Mouse (Mus musculus): Measurements from ENCODE around the gene Cdk5rap1.

Gene Cdk5rap1

DNA sequence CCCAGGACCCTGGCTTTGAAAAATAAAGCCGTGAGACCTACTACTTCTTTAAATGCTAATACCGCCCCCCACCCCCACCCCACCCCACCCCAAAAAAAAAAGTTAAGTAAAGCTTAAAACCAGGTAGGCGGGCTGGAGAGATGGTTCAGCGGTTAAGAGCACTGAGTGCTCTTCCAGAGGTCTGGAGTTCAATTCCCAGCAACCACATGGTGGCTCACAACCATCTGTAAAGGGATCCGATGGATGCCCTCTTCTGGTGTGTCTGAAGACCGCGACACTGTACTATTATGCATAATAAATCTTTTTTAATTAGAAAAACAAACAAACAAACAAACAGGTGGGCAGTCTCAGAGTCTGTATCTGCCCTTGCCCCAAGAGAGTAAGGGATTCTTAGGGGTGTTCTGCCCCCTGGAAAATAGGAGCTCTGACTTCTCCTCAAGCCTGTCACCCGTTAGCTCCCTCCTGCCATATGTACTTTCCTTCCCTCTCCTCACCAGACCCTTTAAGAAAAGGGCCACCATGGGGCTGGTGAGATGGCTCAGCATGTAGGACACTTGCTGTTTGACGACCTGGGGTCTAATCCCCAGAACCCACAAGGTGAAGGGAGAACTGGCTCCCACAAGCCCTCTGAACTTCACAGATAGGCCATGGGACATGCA lies at the start of gene Cdk5rap1:
Cdk5rap1 (minus strand) TSS at position 169 of the 659 bp plus-strand sequence.
- in situ Hi-C loops (cut with MboI, MseI): no loop called here

DNA sequence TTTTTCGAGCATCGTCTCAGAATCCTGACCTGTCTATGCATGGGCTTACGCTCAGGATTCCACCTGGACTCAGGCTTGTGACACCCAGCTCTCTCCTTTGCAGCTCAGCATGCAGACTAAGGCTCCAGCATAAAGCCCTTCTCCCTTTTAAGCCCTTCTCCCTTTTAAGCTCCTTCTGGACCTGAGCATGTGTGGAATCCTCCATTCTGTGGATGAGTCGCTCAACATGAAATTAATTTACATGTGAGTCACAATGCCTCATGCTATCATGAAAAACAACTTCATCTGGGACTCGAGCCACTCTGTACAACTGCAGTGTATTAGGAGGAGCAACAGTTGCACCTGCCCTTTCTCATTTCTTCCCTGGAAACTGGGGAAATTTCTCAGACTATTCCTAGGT lies 49.4 kb upstream of the Cdk5rap1 start:
- in situ Hi-C loops (cut with MboI, MseI): no loop called here

DNA sequence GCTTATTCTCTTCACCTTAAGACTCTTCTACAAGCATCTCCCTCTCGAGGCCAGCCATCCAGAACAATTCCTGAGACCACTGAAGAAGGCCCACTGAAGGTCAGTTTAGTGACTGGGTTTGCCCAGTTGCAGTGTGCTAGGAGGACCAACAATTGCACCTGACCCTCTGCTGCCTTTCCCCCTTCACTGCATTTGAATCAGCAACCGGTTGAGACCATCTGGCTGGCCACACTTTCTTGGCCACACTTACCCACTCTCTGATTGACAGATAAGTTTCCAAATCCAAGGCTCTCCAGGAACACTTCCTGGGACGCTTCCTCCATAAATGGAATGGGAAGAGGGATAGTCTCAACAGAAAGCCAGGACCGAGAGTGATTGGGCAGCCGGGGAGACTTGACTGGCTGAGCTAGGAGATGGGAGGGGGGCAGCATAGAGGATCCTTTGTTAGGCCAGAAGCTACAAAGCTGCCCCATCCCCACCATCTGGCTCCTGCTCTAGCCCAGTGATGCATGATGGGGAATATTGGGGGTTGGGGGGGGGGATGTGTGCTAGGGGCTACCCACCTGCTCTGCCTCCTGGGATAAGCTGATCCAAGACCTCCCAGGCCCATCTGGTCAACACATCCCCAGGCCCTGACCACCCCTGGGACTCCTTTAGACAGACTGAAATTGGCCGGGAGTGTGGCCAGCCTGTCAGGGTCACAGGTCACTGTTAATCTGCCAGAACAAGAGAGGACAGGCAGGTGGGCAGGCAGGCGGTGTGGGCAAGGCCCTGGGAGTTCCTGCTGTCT lies 48.3 kb upstream of the Cdk5rap1 start:
- in situ Hi-C loops (cut with MboI, MseI): no loop called here

DNA sequence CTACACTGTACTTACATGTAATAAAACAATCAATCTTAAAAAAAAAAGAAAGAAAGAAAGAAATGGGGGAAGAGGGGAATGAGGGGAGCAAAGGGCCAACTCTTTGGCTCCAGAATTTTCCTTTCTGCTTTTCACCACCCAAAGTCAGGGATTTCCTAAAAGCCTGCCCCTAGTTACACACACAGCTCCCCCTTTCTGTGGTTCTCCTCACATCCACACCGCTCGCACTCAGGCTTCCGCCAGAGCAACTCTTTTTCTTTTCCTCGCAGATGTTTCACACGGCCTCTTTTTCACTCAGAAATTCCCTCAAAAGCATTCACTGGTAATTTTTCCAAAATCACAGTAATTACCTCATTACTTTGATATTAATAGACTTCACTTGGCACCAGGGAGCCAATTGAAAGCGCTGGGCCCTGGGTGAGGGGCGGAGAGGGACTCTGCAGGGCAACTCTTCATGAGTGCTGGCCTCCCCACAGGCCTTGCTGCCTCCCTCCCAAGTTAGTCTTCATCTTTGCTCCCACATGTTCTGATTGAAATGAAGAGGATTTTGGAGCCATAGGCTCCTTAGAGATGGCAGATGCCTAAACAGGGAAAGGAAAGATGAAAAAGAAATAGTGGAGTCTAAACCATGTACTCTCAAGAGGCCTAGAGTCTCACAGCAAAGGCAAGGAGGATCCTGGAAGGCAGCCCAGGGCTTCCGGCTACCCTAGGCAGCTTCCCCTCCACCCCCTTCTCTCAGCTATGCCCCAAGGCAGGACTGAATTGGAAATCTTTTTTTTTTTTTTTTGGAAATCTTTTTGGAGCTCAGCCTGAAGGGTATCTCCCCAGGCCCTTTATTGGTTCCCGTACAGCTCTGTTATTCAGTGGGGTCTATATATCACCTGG lies 47.1 kb upstream of the Cdk5rap1 start:
- in situ Hi-C loops (cut with MboI, MseI): loop anchor here in 1 of 2 experiments (5.0 kb wide), 1 partner anchor 127 kb away; the partner anchor contains the start of gene 1700003F12Rik

DNA sequence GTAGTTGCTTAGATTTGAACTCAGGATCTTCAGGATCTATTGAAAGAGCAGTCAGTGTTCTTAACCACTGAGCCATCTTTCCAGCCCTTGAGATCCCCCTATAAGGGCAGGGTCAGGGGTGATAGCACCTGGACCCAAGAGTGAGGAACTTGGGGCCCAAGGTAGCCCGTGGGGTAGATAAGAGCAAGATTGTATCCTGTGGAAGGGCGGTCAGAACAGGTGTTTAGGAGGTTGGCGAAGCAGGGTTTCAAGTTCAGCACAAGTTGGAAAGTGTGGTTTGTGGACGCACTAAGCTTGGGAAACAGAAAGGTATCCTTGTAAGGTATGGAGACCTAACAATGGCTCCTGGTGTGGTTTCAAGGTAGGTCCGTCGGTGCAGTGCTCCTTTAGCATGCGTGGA lies 45.2 kb upstream of the Cdk5rap1 start:
- in situ Hi-C loops (cut with MboI, MseI): loop anchor here in 1 of 2 experiments (5.0 kb wide), 1 partner anchor 129 kb away; the partner anchor contains the start of gene 1700003F12Rik

DNA sequence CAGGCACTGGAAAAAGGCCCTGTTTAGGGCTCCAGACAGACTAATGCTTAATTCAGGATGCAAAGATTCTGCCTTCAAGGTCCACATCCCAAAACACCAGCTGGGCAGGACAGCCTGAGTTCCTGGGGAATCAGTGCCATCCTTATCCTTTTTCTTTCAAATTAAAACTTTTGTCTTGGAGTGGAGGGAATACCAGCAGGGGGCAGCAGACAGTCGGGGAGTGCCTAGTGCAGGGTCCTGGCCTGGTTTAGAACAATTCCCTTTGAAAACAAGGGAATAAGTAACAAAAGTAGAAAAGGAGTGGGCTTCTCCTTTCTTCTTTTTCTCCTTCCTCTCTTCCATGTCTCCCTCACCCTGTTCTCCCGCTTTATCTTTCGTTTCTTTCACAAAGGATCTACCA lies 44.3 kb upstream of the Cdk5rap1 start:
- in situ Hi-C loops (cut with MboI, MseI): loop anchor here in 1 of 2 experiments (5.0 kb wide), 1 partner anchor 130 kb away; the partner anchor contains the start of gene 1700003F12Rik

DNA sequence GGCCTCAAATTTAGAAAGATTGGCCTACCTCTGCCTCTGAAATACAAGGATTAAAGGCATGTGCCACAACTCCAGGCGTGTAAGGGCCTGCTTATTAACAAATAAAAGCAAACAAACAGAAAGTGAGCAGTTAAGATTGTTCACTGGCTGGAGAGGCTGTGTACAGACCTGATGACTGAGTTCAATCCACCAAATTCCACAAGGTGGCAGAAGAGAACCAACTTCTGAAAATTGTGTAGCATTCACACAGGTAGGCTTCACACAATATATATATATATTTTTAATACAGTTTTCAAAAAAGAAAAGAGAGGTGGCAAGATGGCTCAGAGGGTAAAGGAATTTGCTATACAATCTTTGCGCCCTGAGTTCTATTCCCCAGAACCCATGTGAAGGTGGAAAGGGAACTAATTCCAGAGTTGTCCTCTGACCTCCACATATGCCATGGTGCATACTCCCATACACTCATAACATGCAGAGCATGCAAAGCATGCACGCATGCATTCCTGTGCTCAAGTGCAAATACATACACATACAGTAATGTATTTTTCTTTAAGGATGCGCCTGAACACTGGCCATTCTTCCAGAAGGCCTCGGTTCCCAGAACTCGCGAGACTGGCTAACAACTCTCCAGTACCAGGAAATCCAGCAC lies 39.3 kb upstream of the Cdk5rap1 start:
- in situ Hi-C loops (cut with MboI, MseI): loop anchor here in 1 of 2 experiments (5.0 kb wide), 1 partner anchor 130 kb away; no protein-coding TSS in a partner anchor

DNA sequence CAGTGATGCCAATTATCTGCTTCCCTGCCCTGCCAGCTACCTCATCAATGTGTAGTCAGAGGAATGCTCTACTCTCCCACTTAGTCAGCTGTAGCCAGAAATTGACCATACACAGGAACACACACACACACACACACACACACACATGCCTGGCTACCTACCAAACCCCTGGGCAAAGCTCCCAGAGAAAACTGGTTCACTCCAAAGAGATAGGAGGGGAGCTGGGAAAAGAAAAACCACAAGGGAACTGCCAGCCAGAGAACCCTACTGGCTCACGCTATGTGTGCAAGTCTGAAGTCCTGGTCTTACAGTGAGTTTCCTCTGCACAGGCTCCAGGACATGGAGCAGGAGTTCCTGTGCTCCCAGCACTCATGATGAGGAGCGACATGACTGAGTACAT lies 37.5 kb upstream of the Cdk5rap1 start:
- in situ Hi-C loops (cut with MboI, MseI): loop anchor here in 1 of 2 experiments (5.0 kb wide), 1 partner anchor 132 kb away; no protein-coding TSS in a partner anchor

DNA sequence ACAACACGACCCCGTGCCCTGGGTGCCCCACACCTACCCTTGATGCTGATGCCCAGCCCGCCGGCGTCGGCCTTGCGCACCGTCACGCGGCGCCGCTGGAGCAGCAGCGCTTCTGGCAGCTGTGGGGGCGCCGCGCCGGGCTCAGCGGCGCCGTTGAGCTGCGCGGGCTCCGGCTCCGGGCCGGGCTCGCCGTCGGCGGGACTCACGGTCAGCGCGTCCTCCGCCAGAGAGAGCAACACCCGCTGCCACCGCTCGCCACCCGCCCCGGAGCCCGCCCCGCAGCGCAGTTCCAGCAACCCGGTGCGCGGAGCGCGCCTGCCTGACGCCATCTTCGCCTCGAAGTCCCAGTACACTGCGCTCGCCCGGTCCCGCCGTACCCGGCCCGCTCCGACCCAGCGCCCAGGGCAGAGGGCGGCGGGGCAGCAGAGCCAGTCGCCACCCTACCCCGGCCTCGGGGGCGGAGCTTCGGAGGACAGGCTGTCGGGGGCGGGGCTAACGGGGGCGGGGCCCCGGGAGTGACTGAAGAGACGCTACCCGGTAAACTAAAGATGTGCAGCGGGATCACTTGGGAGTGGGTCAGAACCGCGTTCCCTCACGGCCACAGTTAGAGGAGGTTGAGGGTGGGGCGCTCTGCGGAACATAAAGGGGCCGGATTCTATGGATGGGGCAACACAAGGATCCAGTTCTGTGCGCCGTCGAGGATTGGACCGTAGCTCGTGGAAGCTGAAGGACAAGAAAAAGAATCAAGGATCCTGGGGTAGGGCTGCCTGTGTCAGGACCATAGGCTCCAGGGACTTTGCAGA lies 35.0 kb upstream of the Cdk5rap1 start, which contains the start of gene Snta1:
Snta1 (minus strand) TSS at position 457 of the 803 bp plus-strand sequence.
- in situ Hi-C loops (cut with MboI, MseI): no loop called here

DNA sequence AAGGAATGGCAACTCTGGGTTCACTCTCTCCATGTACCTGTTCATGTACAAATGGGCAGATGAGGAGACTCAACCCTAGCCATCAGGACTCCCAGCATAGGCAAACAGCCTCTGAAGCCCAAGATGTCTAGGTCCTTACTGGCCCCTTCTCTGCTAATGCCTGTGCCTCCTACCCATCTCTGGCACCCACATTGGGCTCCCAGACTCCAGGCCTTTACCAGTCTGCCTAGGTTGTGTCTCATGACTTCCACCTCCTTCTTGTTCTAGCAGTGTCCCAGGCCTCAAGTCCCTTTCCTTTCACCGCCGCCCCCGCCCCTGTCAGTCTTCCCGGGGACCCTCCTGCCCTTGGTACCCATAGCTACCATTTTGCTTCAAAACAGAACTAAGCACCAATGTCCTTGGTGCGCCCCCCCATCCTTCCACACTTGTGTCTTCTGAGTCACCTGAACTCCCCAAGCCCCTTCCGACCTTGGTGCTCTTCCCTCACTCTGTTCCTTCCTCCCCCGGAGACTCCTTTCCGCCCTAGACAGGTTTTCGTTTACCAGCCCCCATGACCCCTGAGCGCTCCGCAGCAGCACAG lies 34.3 kb upstream of the Cdk5rap1 start:
- in situ Hi-C loops (cut with MboI, MseI): no loop called here

DNA sequence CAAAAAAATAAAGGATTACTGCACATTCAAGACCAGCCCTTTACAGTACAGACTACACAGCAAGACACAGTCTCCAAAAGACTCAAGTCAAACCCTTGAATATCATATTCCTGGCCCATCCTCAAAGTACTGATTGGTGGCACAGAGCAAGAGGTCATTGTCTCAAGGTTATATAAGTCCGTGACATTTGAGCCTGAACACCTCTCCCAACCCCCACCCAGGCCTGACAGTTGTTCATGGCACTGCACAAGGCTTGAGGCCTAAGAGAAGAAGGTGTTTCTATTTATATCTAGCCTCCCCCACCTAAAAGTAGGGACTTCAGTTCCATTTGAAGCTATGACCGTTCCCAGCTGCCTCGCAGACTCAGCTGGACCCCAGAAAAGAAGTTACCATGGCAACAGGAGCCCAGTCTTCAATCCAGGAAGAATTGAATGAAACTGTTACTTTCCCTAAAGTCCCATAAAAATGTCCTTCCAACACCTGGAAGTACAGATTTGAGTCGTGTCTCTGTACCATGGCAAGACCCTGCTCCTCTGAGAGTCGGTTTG lies 32.7 kb upstream of the Cdk5rap1 start:
- in situ Hi-C loops (cut with MboI, MseI): no loop called here

DNA sequence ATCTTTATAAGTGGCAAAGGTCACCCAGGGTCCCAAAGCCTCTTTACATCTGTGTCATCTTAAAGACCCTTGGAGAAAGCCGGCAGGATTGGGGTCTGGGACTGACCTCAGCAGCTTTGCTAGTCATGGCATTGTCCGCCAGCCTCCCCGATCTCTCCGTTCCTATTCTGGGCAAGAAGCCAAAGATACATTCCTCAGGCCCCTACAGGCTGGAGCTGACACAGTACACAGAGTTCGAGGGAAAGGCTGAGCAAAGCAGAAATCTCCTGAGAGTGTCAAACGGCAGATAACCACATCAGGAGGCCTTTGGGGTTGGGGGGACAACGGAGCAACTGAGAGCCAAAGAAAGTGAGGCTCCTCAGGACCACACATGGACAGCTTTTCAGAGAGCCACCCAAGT lies 30.0 kb upstream of the Cdk5rap1 start:
- in situ Hi-C loops (cut with MboI, MseI): no loop called here

DNA sequence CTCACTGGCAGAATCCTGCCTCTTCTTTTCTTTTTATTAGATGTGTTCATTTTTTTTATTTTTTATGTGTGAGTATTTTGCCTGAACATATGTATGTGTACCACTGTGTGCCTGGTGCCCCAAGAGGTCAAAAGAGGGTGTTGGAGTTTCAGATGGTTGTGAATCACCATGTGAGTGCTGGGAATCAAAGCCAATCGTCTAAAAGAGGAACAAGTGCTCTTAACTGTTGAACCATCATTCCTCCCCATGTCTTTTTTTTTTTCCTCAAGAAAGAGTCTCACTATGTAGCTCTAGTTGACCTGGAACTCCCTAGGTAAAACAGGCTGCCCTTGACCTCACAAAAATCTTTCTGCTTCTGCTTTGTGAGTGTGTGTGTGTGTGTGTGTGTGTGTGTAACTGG lies 29.2 kb upstream of the Cdk5rap1 start:
- in situ Hi-C loops (cut with MboI, MseI): no loop called here

DNA sequence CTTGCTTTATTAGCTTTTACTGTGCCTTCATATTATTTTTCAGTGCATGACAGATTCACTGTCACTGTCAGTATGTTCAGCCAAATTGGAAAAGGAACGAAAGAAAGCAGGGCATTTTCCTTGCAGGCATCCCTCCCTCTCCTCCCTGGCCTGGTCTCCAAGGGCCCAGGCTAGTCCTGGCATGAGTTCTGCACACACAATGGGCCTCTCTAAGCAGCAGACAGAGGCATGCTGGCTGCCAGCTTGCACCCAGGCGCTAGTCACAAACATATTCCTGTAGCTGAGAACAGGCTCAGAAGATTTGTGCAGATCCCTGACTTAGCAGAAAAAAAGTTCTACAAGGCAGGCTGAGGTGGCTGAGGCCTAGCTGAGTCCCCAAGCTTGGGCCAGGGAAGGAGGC lies 26.5 kb upstream of the Cdk5rap1 start:
- in situ Hi-C loops (cut with MboI, MseI): no loop called here

DNA sequence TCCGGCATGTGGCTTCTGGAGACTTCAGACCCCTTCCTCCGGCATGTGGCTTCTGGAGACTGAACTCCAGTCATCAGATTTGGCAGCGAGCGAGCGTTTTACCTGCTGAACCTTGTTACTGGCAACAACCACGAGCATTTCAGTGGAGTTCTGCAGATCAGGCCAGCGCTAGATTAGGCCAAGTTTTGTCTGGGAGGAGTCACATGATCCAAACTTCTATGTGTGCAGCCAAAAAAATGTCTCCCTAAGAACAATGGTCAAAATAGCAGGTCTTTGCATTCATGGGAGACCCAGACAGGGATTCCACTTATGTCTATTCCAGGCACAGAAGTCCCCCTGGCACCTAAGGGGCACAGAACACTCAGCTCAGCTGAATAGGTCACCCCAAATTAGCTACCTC lies 25.5 kb upstream of the Cdk5rap1 start:
- in situ Hi-C loops (cut with MboI, MseI): no loop called here

DNA sequence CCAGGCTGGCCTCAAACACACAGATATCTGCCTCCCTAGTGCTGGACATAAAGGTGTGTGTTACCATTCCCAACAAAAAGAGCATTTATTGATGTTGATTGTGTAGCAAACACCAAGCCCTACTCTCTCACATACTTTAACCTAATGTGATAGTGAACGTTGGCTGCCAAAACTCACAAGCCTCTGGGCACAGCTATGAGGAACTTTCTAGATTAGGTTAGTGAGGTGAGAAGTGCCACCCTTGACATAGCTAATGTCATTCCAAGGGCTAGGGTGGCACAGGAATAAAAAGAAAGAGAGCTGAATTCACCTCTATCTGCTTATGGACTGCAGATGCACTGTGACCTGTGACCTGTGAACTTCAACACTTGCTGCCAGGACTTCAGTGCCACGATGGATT lies 23.7 kb upstream of the Cdk5rap1 start:
- in situ Hi-C loops (cut with MboI, MseI): no loop called here

DNA sequence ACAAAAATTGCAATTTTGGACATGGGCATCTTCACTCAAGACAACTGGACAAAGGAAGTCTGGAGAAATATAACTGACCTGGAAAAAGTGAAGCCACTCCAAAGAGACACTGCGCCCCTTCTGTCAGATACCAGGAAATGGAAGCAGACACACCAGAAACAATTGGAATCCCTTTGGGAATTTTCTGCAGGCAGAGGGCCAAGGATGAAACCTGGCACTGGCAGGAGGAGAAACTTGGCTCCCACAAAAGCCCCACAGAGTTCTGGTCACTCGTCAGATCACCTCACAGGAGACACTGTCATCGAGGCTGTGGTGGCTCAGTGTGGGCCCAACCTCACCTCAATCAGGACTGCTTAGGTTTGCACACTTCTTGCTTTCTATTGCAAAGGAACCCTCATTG lies 21.8 kb upstream of the Cdk5rap1 start:
- in situ Hi-C loops (cut with MboI, MseI): no loop called here

DNA sequence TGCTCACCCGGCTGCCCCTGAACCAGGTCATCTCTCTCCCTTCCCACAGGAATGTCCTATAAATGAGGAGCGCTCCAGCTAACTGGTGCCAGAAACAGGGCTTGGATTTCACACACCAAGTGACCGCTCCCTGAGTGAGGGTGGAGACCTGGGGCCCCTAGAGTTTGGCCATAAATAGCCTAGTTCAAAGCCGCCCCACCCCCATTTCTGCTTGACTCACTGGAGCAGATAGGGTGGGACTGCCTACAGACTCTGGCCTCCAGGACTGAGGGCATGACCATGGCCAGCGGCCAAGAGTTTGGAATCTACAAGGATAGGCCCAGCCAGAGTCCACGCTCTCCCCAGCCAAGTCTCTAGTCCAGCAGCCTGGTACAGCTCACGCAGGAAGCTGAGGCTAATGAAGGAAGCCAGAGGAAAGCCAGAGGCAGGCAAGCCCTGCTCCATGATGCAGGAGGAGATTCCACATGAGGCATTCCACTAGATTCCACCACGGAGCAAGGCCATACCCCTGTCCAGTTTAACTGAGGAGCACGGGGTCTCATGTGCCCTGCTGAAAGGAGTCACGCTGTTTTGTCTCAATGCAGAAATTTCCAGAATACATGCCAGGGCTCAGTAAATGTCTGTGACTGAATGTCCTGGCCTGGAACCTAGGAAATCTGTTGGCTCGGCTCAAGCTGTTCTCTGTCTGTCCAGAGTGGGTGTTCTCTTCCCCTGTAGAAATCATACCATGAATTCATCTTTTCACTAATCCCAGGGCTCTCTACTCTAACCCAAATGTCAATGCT lies 17.6 kb upstream of the Cdk5rap1 start:
- in situ Hi-C loops (cut with MboI, MseI): no loop called here

DNA sequence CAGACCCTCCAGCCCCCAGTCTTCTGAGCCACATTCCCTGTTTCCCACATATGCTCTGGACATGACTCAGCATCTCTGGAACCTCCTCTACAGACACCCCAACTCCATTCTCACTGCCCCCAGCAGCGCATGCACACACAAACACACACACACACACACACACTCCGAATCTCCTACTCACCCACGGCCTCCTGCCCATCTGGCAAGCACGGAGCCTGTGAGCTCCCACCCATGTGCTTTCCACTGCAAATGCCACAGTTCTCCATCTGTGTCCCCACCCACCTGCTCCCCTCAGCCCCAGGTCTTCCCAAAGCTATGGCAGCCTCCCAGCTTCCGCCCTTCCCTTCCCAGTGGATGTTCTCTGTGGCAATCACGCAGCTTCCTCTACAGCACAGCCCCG lies 6.3 kb upstream of the Cdk5rap1 start:
- in situ Hi-C loops (cut with MboI, MseI): loop anchor here in 1 of 2 experiments (5.0 kb wide), 1 partner anchor 167 kb away; no protein-coding TSS in a partner anchor
